Mouse (Mus musculus) cerebellum, adult (tissue): ENCODE measurements around the gene Dusp14.

Source experiments
- ATAC-seq: cut with Nextera tagmentation; 2 replicates; pipeline ENCODE4 v1.9.2; 2017; ENCODE audit warnings: mild to moderate bottlenecking, moderate library complexity, mixed read lengths; ENCODE audit not compliant: insufficient number of reproducible peaks, low FRiP score, low TSS enrichment

Dusp14 gene

DNA sequence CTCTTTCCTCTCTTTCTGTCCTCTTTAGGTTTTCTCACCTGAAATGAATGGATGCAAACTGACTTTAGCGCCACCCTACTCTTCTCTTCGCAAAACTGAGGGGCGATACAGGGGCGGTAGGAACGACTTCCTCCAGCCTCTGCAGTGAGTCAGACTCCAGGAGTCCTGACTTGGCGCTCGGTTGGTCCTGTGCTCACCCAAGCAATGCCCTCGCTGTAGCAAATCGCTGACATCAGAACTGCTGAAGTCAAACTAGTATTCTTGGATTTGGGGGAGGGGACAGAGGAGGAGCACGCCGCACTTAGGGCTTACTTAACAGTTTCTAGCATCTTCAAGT, at the start of gene Dusp14:
Gene Dusp14, minus strand, starts transcription at position 228 of the 337 bp plus-strand sequence.
- no peak for ATAC-seq

DNA sequence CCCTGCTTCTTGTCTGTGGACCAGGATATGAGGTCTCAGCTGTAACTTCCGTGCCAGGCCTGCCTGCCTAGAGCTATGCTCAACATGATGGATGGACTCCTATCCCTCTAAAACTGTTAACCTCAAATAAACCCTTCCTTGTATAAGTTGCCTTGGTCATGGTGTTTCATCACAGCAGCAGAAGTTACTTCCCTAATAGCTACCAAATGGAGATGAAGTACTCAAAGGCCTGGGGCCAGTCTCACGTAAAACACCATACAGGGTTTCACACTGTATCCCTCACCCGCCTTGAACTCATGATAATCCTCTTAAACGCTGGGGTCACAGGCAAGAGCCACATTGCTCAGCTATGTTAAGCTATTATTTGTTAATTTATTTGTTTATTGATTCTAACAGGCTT, 48.4 kb upstream of the Dusp14 start:
- ATAC-seq = no peak

DNA sequence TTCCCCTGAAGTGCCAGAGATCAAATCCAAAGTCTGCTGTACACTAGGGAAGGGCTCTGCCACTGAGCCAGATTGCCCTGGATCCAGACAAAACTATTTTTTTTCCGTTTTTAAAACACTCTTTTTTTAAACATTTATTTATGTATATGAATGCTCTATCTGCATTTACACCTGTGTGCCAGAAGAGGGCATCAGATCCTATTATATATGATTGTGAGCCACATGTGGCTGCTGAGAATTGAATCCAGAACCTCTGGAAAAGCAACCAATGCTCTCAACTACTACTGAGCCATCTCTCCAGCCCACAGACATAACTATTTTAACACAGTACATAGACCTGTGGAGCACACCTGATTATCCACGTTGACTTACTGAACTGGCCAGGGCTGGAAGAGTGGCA, 47.2 kb upstream of the Dusp14 start:
- no peak for ATAC-seq

GRCm38 (mm10) chr11:84115646-84116045, 46.6 kb upstream of the Dusp14 start:
- no peak for ATAC-seq

DNA sequence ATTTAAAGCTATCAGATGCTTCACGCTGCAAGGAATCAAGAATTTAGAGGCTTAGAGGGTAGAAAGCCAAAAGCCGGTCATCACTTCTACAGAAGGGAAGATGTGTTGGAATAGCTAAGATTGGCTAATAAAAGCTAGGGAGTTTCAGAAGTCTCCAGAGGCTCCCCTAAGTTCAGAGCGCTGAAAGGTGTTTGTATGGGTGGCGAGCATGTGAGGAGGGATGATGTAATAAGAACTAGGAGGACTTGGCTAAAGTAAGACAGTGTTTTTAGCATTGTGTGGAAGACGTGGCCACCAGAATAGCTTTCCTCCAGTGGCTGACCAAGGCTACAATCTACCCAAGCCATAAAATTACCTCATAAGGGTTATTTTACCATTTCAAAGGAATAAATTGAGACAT, 44.6 kb upstream of the Dusp14 start:
- ATAC-seq = no peak

DNA sequence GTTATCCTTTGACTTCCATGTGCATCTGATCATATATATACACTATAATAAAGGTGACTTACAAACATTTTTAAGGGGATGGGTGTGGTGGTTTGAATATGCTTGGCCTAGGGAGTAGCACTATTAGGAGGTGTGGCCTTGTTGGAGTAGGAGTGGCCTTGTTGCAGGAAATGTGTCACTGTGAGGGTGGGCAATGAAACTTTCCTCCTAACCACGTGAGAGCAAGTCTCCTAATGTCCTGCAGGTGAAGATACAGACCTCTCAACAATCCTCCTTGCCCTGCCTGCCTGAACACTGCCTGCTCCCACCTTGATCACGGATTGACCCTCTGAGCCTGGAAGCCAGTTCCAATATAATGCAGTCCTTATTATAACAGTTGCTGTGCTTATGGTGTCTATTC, 38.1 kb upstream of the Dusp14 start:
- no peak for ATAC-seq

GRCm38 (mm10) chr11:84104036-84104435, 35.0 kb upstream of the Dusp14 start:
- no peak for ATAC-seq

DNA sequence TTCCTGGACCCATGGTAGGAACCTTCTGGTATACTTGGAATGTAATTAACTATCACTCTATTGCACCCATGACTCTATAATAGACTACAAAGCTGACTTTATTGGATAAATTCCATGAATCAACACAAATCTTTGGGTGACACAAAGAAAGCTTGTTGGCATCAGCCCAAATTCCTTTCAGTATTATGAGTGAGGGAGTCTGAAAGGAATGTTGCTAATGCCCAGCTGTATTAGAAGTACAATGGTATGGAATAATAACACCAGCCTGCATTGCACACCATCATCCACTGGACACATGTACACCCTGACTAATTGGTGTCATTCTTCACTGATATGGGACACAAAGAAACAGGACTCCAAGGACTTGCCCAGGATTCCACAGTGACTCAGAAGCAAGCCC, 32.1 kb upstream of the Dusp14 start:
- ATAC-seq = no peak

- no peak for ATAC-seq
These were observed 28.4 kb upstream of the Dusp14 start for GRCm38 (mm10) chr11:84097251-84097998.

- ATAC-seq = no peak
These were observed 26.0 kb upstream of the Dusp14 start for GRCm38 (mm10) chr11:84095084-84095483.

GRCm38 (mm10) chr11:84090572-84090971, 21.5 kb upstream of the Dusp14 start:
- ATAC-seq = no peak

GRCm38 (mm10) chr11:84081901-84082300, 12.8 kb upstream of the Dusp14 start:
- no peak for ATAC-seq

GRCm38 (mm10) chr11:84080327-84080726, 11.3 kb upstream of the Dusp14 start:
- ATAC-seq = no peak

- no peak for ATAC-seq
These were observed 10.8 kb upstream of the Dusp14 start for GRCm38 (mm10) chr11:84079887-84080286.

DNA sequence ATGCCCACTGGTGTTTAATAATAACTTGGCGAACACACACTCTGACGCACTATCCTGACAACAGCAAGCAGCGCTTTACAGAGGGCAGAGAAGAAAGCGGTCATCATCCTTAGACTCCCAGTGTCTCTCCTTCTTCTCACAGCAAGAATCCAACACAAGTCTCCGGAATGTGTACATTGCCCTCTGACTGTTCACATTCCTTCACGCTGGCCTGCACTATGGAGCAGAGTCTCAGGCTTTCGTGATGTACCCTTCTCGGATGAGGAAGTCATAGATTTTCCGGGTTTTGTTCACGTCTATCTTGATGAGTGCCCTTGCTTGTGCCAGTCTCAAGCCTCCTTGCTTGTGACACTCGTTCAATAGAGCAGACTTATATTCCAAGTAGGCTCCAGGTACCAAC, 10.3 kb upstream of the Dusp14 start:
- no peak for ATAC-seq

DNA sequence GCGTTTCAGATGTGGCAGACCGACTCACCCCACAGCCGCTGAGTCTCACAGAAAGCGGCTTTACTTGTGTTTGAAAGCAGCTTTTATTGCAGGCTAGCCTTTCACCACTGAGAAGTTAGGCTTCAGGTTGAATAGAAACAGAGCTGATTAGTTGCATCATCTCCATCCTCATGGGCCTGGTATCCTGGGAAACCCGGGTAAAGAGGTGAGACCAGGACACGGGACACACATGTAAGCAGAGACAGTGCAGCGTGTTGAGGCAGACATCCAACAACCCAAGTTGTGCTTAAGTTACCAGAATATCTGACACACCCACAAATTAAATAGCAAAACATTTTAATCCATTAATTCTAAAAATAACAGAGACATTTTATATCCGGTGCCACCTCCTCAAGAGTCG, 9.5 kb upstream of the Dusp14 start:
- ATAC-seq = no peak

- no peak for ATAC-seq
These were observed 7.9 kb upstream of the Dusp14 start for GRCm38 (mm10) chr11:84077008-84077407.

GRCm38 (mm10) chr11:84073816-84074764, 5.0 kb upstream of the Dusp14 start:
- ATAC-seq = no peak

GRCm38 (mm10) chr11:84072904-84073651, 4.0 kb upstream of the Dusp14 start:
- ATAC-seq = no peak

GRCm38 (mm10) chr11:84068191-84069033, 649 bp downstream of the Dusp14 start:
- peak; percentile 61; the same call in 1 of the 2 replicates for ATAC-seq
